Mouse (Mus musculus) small intestine, adult 2 months (tissue): ENCODE results near the gene Slc22a2. TPM values are rescaled to one million over a fixed set of nuclear protein-coding genes. Genes with fewer than 3 reads are reported as not detected.
A peak's percentile ranks its signal among the peaks of the same experiment; 100 is the strongest.
"Not testable (repeated sequence)": the region's sequence is repeated elsewhere in the genome, so short reads cannot be mapped to it uniquely, and the experiment has no call there.

ENCODE experiments used
- H3K27ac ChIP-seq: fragments of 200-500 bp; 2 replicates; pipeline ENCODE4 v1.5.1; 2012; ENCODE audit warnings: low read depth, low read length, control low read depth, inconsistent platforms; ENCODE audit not compliant: insufficient read depth
- H3K27me3 ChIP-seq: fragments of 200-500 bp; 2 replicates; pipeline ENCODE4 v1.6.1; 2012; ENCODE audit warnings: mild to moderate bottlenecking, moderate library complexity, low read length, inconsistent platforms; ENCODE audit not compliant: control insufficient read depth, insufficient read depth
- H3K36me3 ChIP-seq: fragments of 200-500 bp; 2 replicates; pipeline ENCODE4 v1.6.1; 2012; ENCODE audit warnings: mild to moderate bottlenecking, low read length, control low read depth, inconsistent platforms; ENCODE audit not compliant: control insufficient read depth, insufficient read depth
- H3K4me1 ChIP-seq: fragments of 200-500 bp; 2 replicates; pipeline ENCODE4 v1.6.1; 2012; ENCODE audit warnings: low read length, inconsistent platforms, mixed read lengths; ENCODE audit not compliant: control insufficient read depth, insufficient read depth, insufficient read length
- H3K4me3 ChIP-seq: fragments of 200-500 bp; 2 replicates; pipeline ENCODE4 v1.5.1; 2012; ENCODE audit warnings: low read depth, mild to moderate bottlenecking, control low read depth, inconsistent platforms, low read length, moderate library complexity
- CTCF ChIP-seq: fragments of 200-500 bp; IDR thresholded peaks from 2 replicates; pipeline ENCODE4 v1.5.1; 2012; ENCODE audit warnings: low read depth, mild to moderate bottlenecking, control low read depth, inconsistent platforms, low read length, moderate library complexity, mixed read lengths; ENCODE audit not compliant: insufficient replicate concordance, insufficient read length; ENCODE audit errors: extremely low read depth
- POLR2A ChIP-seq: fragments of 200-500 bp; IDR thresholded peaks from 2 replicates; pipeline ENCODE4 v1.6.1; 2012; ENCODE audit warnings: low read depth, mild to moderate bottlenecking, control low read depth, inconsistent platforms, low read length, moderate library complexity
- WGBS: fragments of 180-500 bp; shearing (Covaris S2); methylation state at CpG from one replicate; pipeline ENCODE4 v1.1.7; 2018; 5-methylcytosine and 5-hydroxymethylcytosine counted together
- polyA plus RNA-seq: library from polyadenylated mRNA; depleted of rRNA; stranded (reverse); fragments of >200 nt; gene quantifications from 2 replicates; pipeline ENCODE4 v1.2.3, GENCODE M21; 2012; rRNA removed

Gene Slc22a2
- polyA plus RNA-seq, 1 experiment: not detected

GRCm38 (mm10) chr17:12671029-12671605 lies 87.2 kb downstream of the Slc22a2 start:
- TF ChIP-seq CTCF (no peak), POLR2A (no peak)
- Histone ChIP-seq H3K27me3 (no peaks in the 10 kb centered on the region), H3K4me3 (no peak overlapping the region), H3K36me3 (0 out of 2 replicates have a peak, but pooled peaks cover 2% of the 10 kb centered on the region), H3K27ac (peak overlapping the region; percentile 74), H3K4me1 (peaks cover 39% of the 10 kb centered on the region)
- 29% methylated on average over 5 of the region's 5 CpGs for WGBS

- Histone ChIP-seq H3K27me3 (no peaks in the 10 kb centered on the region), H3K4me1 (peaks cover 42% of the 10 kb centered on the region), H3K36me3 (no peaks in the 10 kb centered on the region), H3K4me3 (no peak overlapping the region), H3K27ac (peak overlapping the region; percentile 46; the same call in 1 of the 2 replicates)
- 71% methylated on average over 7 of the region's 7 CpGs for WGBS
- no peak for TF ChIP-seq POLR2A
- no peak for TF ChIP-seq CTCF
Observed at GRCm38 (mm10) chr17:12672285-12672790, 88.4 kb downstream of the Slc22a2 start.

- TF ChIP-seq POLR2A: no peak
- no peak for TF ChIP-seq CTCF
- H3K27ac ChIP-seq: peak overlapping the region; percentile 17; the same call in 1 of the 2 replicates
- no peaks in the 10 kb centered on the region for H3K27me3 ChIP-seq
- peak overlapping the region; percentile 16; the same call in 1 of the 2 replicates for H3K4me3 ChIP-seq
- WGBS: 31% methylated on average over 3 of the region's 3 CpGs
- H3K36me3 ChIP-seq: no peaks in the 10 kb centered on the region
- peaks cover 46% of the 10 kb centered on the region for H3K4me1 ChIP-seq
Observed at GRCm38 (mm10) chr17:12673871-12674270, 89.9 kb downstream of the Slc22a2 start.

- H3K27me3 ChIP-seq, H3K36me3 ChIP-seq: not testable (repeated sequence)
- peaks cover 36% of the 10 kb centered on the region for H3K4me1 ChIP-seq
- peak overlapping the region; percentile 95 for H3K27ac ChIP-seq
- WGBS: 34% methylated on average over 7 of the region's 7 CpGs
- peak overlapping the region; percentile 61 for H3K4me3 ChIP-seq
Observed at GRCm38 (mm10) chr17:12674980-12675379, 91.0 kb downstream of the Slc22a2 start.

- Histone ChIP-seq H3K27ac (peak within 1 kb of the TSS; percentile 95), H3K27me3 (no peaks in the 10 kb centered on the region), H3K4me3 (peak within 1 kb of the TSS; percentile 61), H3K36me3 (no peaks in the 10 kb centered on the region), H3K4me1 (peaks cover 32% of the 10 kb centered on the region)
- TF ChIP-seq CTCF (no peak), POLR2A (no peak)
- 18% methylated on average over 7 of the region's 7 CpGs for WGBS
Observed at GRCm38 (mm10) chr17:12675646-12676045, 91.7 kb downstream of the Slc22a2 start, which contains the start of gene Slc22a1. Slc22a1 (minus strand) TSS chr17:12675829.

GRCm38 (mm10) chr17:12677139-12677538 lies 93.2 kb downstream of the Slc22a2 start:
- Histone ChIP-seq H3K4me3 (no peak overlapping the region), H3K27me3 (no peaks in the 10 kb centered on the region)

More at GRCm38 (mm10) chr17:12677139-12677538, 93.2 kb downstream of the Slc22a2 start:
- Histone ChIP-seq H3K4me1 (peaks cover 25% of the 10 kb centered on the region; the same call in 1 of the 2 replicates), H3K36me3 (no peaks in the 10 kb centered on the region), H3K27ac (no peak overlapping the region)
- TF ChIP-seq POLR2A: no peak
- TF ChIP-seq CTCF: no peak

Other genes starting within 250 kb of the Slc22a2 start
- gene Plg, start 205.5 kb upstream of the Slc22a2 start, polyA plus RNA-seq: not detected in 2 replicates
- 0.08 and 0.58 TPM in 2 replicates for gene Slc22a3, start 76.4 kb upstream of the Slc22a2 start, polyA plus RNA-seq
- gene Slc22a1, start 91.7 kb downstream of the Slc22a2 start, polyA plus RNA-seq: 32.1 and 46.4 TPM in 2 replicates
- 8.3 and 19.7 TPM in 2 replicates for gene Igf2r, start 185.5 kb downstream of the Slc22a2 start, polyA plus RNA-seq